Mouse (Mus musculus): ENCODE results near the gene Btnl10. TPM values are rescaled to one million over a fixed set of nuclear protein-coding genes. Genes with fewer than 3 reads are reported as not detected.

Gene Btnl10
- polyA plus RNA-seq, 1 experiment from 2014 or later, result not detected

GRCm38 (mm10) chr11:58970831-58971530 lies 53.3 kb downstream of the Btnl10 start:
- Histone ChIP-seq H3K4me2 (replicated peaks; ENCODE audit: low read depth, low read length) (no peak overlapping the region), H3K9ac (ENCODE audit: low read depth, low read length) (0 out of 2 replicates have a peak overlapping the region, but pooled peaks have one; percentile 7), H3K27ac (ENCODE audit: low read depth, low read length) (no peak overlapping the region), H3K36me3 (ENCODE audit: control insufficient read depth, insufficient read depth, low read length) (peaks cover 7% of the 10 kb centered on the region; the same call in 1 of the 2 replicates), H3K9me3 (ENCODE audit: control insufficient read depth, low read length) (no peaks in the 10 kb centered on the region), H3K4me3 (ENCODE audit: low read length) (no peak overlapping the region), H3K27me3 (ENCODE audit: control insufficient read depth, insufficient read depth, low read length) (no peaks in the 10 kb centered on the region), H3K4me1 (ENCODE audit: control insufficient read depth, insufficient read depth, low read length) (no peaks in the 10 kb centered on the region; the same call in 1 of the 2 replicates)
- ATAC-seq (ENCODE audit: low FRiP score, low TSS enrichment), result no peak
- 93% methylated on average over 21 of the region's 21 CpGs for WGBS

GRCm38 (mm10) chr11:58971796-58972195 lies 54.1 kb downstream of the Btnl10 start:
- Histone ChIP-seq H3K4me2 (replicated peaks; ENCODE audit: low read depth, low read length) (no peak overlapping the region), H3K4me3 (ENCODE audit: low read length) (no peak overlapping the region), H3K27me3 (ENCODE audit: control insufficient read depth, insufficient read depth, low read length) (no peaks in the 10 kb centered on the region), H3K9ac (ENCODE audit: low read depth, low read length) (no peak overlapping the region), H3K4me1 (ENCODE audit: control insufficient read depth, insufficient read depth, low read length) (no peaks in the 10 kb centered on the region; the same call in 1 of the 2 replicates), H3K27ac (ENCODE audit: low read depth, low read length) (no peak overlapping the region), H3K36me3 (ENCODE audit: control insufficient read depth, insufficient read depth, low read length) (peaks cover 7% of the 10 kb centered on the region; the same call in 1 of the 2 replicates), H3K9me3 (ENCODE audit: control insufficient read depth, low read length) (no peaks in the 10 kb centered on the region)
- 92% methylated on average over 3 of the region's 3 CpGs for WGBS
- no peak for ATAC-seq (ENCODE audit: low FRiP score, low TSS enrichment)

- 89% methylated on average over 3 of the region's 3 CpGs for WGBS
- no peak overlapping the region for H3K9ac ChIP-seq (ENCODE audit: low read depth, low read length)
- ATAC-seq (ENCODE audit: low FRiP score, low TSS enrichment), result no peak
Measured at GRCm38 (mm10) chr11:58974414-58974813, 56.7 kb downstream of the Btnl10 start.

More at GRCm38 (mm10) chr11:58974414-58974813, 56.7 kb downstream of the Btnl10 start:
- Histone ChIP-seq H3K9me3 (ENCODE audit: control insufficient read depth, low read length) (no peaks in the 10 kb centered on the region), H3K36me3 (ENCODE audit: control insufficient read depth, insufficient read depth, low read length) (peaks cover 7% of the 10 kb centered on the region; the same call in 1 of the 2 replicates), H3K27ac (ENCODE audit: low read depth, low read length) (no peak overlapping the region), H3K4me1 (ENCODE audit: control insufficient read depth, insufficient read depth, low read length) (peaks cover 8% of the 10 kb centered on the region), H3K27me3 (ENCODE audit: control insufficient read depth, insufficient read depth, low read length) (no peaks in the 10 kb centered on the region), H3K4me2 (replicated peaks; ENCODE audit: low read depth, low read length) (no peak overlapping the region), H3K4me3 (ENCODE audit: low read length) (no peak overlapping the region)

Small RNAs within 50 kb of the gene (microRNA-seq; reads per million reads assigned to microRNA genes)
- not detected for gene Gm44313

Other genes with a start within 250 kb of the Btnl10 start
- not detected in 2 replicates for gene Olfr320, start 236.8 kb upstream of the Btnl10 start, polyA plus RNA-seq (2014; fragmentation: Nextera tagmentation; extraction: Ambion mirVana)
- not detected in 2 replicates for gene Olfr319, start 218.7 kb upstream of the Btnl10 start, polyA plus RNA-seq (2014; fragmentation: Nextera tagmentation; extraction: Ambion mirVana)
- not detected in 2 replicates for gene Olfr318, start 193.9 kb upstream of the Btnl10 start, polyA plus RNA-seq (2014; fragmentation: Nextera tagmentation; extraction: Ambion mirVana)
- gene Olfr317, start 178.7 kb upstream of the Btnl10 start, polyA plus RNA-seq (2014; fragmentation: Nextera tagmentation; extraction: Ambion mirVana), result not detected in 2 replicates
- not detected in 2 replicates for gene Olfr316, start 165.2 kb upstream of the Btnl10 start, polyA plus RNA-seq (2014; fragmentation: Nextera tagmentation; extraction: Ambion mirVana)
- gene Olfr315, start 144.7 kb upstream of the Btnl10 start, polyA plus RNA-seq (2014; fragmentation: Nextera tagmentation; extraction: Ambion mirVana), result not detected in 2 replicates
- gene Olfr314, start 135.0 kb upstream of the Btnl10 start, polyA plus RNA-seq (2014; fragmentation: Nextera tagmentation; extraction: Ambion mirVana), result not detected in 2 replicates
- not detected in 2 replicates for gene Fam183b, start 115.9 kb upstream of the Btnl10 start, polyA plus RNA-seq (2014; fragmentation: Nextera tagmentation; extraction: Ambion mirVana)
- not detected in 2 replicates for gene Olfr313, start 102.9 kb upstream of the Btnl10 start, polyA plus RNA-seq (2014; fragmentation: Nextera tagmentation; extraction: Ambion mirVana)
- gene Olfr312, start 88.7 kb upstream of the Btnl10 start, polyA plus RNA-seq (2014; fragmentation: Nextera tagmentation; extraction: Ambion mirVana), result not detected in 2 replicates
- gene Olfr311, start 78.7 kb upstream of the Btnl10 start, polyA plus RNA-seq (2014; fragmentation: Nextera tagmentation; extraction: Ambion mirVana), result not detected in 2 replicates
- gene Gm12258, start 70.8 kb upstream of the Btnl10 start, polyA plus RNA-seq (2014; fragmentation: Nextera tagmentation; extraction: Ambion mirVana), result 5.9 and 10.7 TPM in 2 replicates
- 6.4 and 8.8 TPM in 2 replicates for gene 2810021J22Rik, start 50.7 kb upstream of the Btnl10 start, polyA plus RNA-seq (2014; fragmentation: Nextera tagmentation; extraction: Ambion mirVana)
- gene Zfp39, start 13.7 kb upstream of the Btnl10 start, polyA plus RNA-seq (2014; fragmentation: Nextera tagmentation; extraction: Ambion mirVana), result 5.0 and 9.6 TPM in 2 replicates
- 229 and 304 TPM in 2 replicates for gene Rnf187, start 21.0 kb downstream of the Btnl10 start, polyA plus RNA-seq (2014; fragmentation: Nextera tagmentation; extraction: Ambion mirVana)
- gene Hist3h2ba, start 31.0 kb downstream of the Btnl10 start, polyA plus RNA-seq (2014; fragmentation: Nextera tagmentation; extraction: Ambion mirVana), result 29.9 and 146 TPM in 2 replicates
- 31.8 and 32.7 TPM in 2 replicates for gene Hist3h2a, start 36.8 kb downstream of the Btnl10 start, polyA plus RNA-seq (2014; fragmentation: Nextera tagmentation; extraction: Ambion mirVana)
- gene Trim17, start 36.8 kb downstream of the Btnl10 start, polyA plus RNA-seq (2014; fragmentation: Nextera tagmentation; extraction: Ambion mirVana), result 0.63 and 0.65 TPM in 2 replicates
- gene Trim11, start 60.2 kb downstream of the Btnl10 start, polyA plus RNA-seq (2014; fragmentation: Nextera tagmentation; extraction: Ambion mirVana), result 16.7 and 19.8 TPM in 2 replicates
- gene Obscn, start 218.5 kb downstream of the Btnl10 start, polyA plus RNA-seq (2014; fragmentation: Nextera tagmentation; extraction: Ambion mirVana), result 0.33 and 0.51 TPM in 2 replicates
- 2.3 and 3.6 TPM in 2 replicates for gene Iba57, start 245.8 kb downstream of the Btnl10 start, polyA plus RNA-seq (2014; fragmentation: Nextera tagmentation; extraction: Ambion mirVana)